Mouse (Mus musculus) liver, adult 2 months (tissue): ENCODE results near the gene Mindy4. TPM values are rescaled to one million over a fixed set of nuclear protein-coding genes. Genes with fewer than 3 reads are reported as not detected.

Source experiments
- DNase-seq: peaks from one replicate; pipeline ENCODE4 v3.0.0-alpha.2; 2011; ENCODE audit warnings: low read depth, low spot score; ENCODE audit errors: extremely low read depth
- H3K27ac ChIP-seq: fragments of 200-500 bp; replicated peaks from 2 replicates; pipeline ENCODE4 v1.5.1; 2012; ENCODE audit warnings: low read depth, mild to moderate bottlenecking, control low read depth, inconsistent platforms, low read length; ENCODE audit not compliant: insufficient read depth
- H3K27me3 ChIP-seq: fragments of 200-500 bp; 2 replicates; pipeline ENCODE4 v1.6.1; 2012; ENCODE audit warnings: mild to moderate bottlenecking, moderate library complexity, low read length, inconsistent platforms; ENCODE audit not compliant: control insufficient read depth, insufficient read depth
- H3K36me3 ChIP-seq: fragments of 200-500 bp; 2 replicates; pipeline ENCODE4 v1.6.1; 2012; ENCODE audit warnings: low read length, inconsistent platforms; ENCODE audit not compliant: control insufficient read depth, insufficient read depth
- H3K4me1 ChIP-seq: fragments of 200-500 bp; 2 replicates; pipeline ENCODE4 v1.6.1; 2011; ENCODE audit warnings: low read length; ENCODE audit not compliant: control insufficient read depth, insufficient read depth
- H3K4me3 ChIP-seq: fragments of 200-500 bp; 2 replicates; pipeline ENCODE4 v1.5.1; 2011; ENCODE audit warnings: low read depth, mild to moderate bottlenecking, control low read depth, low read length, moderate library complexity; ENCODE audit not compliant: insufficient read depth
- H3K79me2 ChIP-seq: fragments of 200-500 bp; 2 replicates; pipeline ENCODE4 v1.6.1; 2012; ENCODE audit warnings: inconsistent platforms, mild to moderate bottlenecking, low read length, moderate library complexity; ENCODE audit not compliant: control insufficient read depth, insufficient read depth
- H3K9ac ChIP-seq: fragments of 200-500 bp; 2 replicates; pipeline ENCODE4 v1.6.1; 2012; ENCODE audit warnings: low read depth, mild to moderate bottlenecking, control low read depth, inconsistent platforms, low read length
- CTCF ChIP-seq: fragments of 200-500 bp; IDR thresholded peaks from 2 replicates; pipeline ENCODE4 v1.5.1; 2011; ENCODE audit warnings: low read depth, low read length, control low read depth
- POLR2A ChIP-seq: fragments of 200-500 bp; IDR thresholded peaks from 2 replicates; pipeline ENCODE4 v1.6.1; 2011; ENCODE audit warnings: low read length, control low read depth; ENCODE audit not compliant: insufficient read depth; ENCODE audit errors: extremely low read depth
- WGBS: fragments of 180-500 bp; shearing (Covaris S2); methylation state at CpG from one replicate; pipeline ENCODE4 v1.1.7; 2018; 5-methylcytosine and 5-hydroxymethylcytosine counted together
- polyA plus RNA-seq: library from polyadenylated mRNA; depleted of rRNA; stranded (reverse); fragments of >200 nt; gene quantifications from 2 replicates; pipeline ENCODE4 v1.2.3, GENCODE M21; 2012
- total RNA-seq: library from RNA; depleted of rRNA; stranded (reverse); fragments of >200 nt; gene quantifications from 2 replicates; pipeline ENCODE4 v1.2.3, GENCODE M21; 2014

The Mindy4 gene
- total and polyA plus RNA-seq, 2 experiments: 4.1 to 4.3 TPM

GRCm38 (mm10) chr6:55251596-55251995 lies 48.4 kb downstream of the Mindy4 start:
- H3K27ac ChIP-seq: no peak overlapping the region
- no peaks in the 10 kb centered on the region for H3K27me3 ChIP-seq
- H3K36me3 ChIP-seq: no peaks in the 10 kb centered on the region
- TF ChIP-seq CTCF (no peak), POLR2A (no peak)
- H3K79me2 ChIP-seq: no peaks in the 10 kb centered on the region
- no peak overlapping the region for H3K9ac ChIP-seq
- DNase-seq: no peak
- H3K4me1 ChIP-seq: peaks cover 1% of the 10 kb centered on the region; the same call in 1 of the 2 replicates
- 85% methylated on average over 7 of the region's 7 CpGs for WGBS
- no peak overlapping the region for H3K4me3 ChIP-seq

GRCm38 (mm10) chr6:55252731-55253247 lies 49.6 kb downstream of the Mindy4 start:
- DNase-seq: no peak
- Histone ChIP-seq H3K9ac (no peak overlapping the region), H3K36me3 (no peaks in the 10 kb centered on the region), H3K4me3 (no peak overlapping the region), H3K79me2 (no peaks in the 10 kb centered on the region), H3K27ac (no peak overlapping the region), H3K4me1 (peaks cover 1% of the 10 kb centered on the region; the same call in 1 of the 2 replicates), H3K27me3 (no peaks in the 10 kb centered on the region)
- WGBS: 93% methylated on average over 8 of the region's 8 CpGs
- TF ChIP-seq CTCF (no peak), POLR2A (no peak)

- H3K36me3 ChIP-seq: no peaks in the 10 kb centered on the region
- WGBS: 86% methylated on average over 13 of the region's 13 CpGs
- no peak for DNase-seq
- H3K4me1 ChIP-seq: no peaks in the 10 kb centered on the region
- no peak overlapping the region for H3K27ac ChIP-seq
- H3K27me3 ChIP-seq: no peaks in the 10 kb centered on the region
- no peaks in the 10 kb centered on the region for H3K79me2 ChIP-seq
- TF ChIP-seq POLR2A: no peak
- TF ChIP-seq CTCF: no peak
- no peak overlapping the region for H3K9ac ChIP-seq
- H3K4me3 ChIP-seq: no peak overlapping the region
These were observed 53.5 kb downstream of the Mindy4 start for GRCm38 (mm10) chr6:55256500-55257191.

GRCm38 (mm10) chr6:55257246-55257645 lies 54.1 kb downstream of the Mindy4 start:
- H3K36me3 ChIP-seq: no peaks in the 10 kb centered on the region
- no peaks in the 10 kb centered on the region for H3K4me1 ChIP-seq
- no peaks in the 10 kb centered on the region for H3K27me3 ChIP-seq
- no peak overlapping the region for H3K27ac ChIP-seq
- no peak for DNase-seq
- no peak overlapping the region for H3K9ac ChIP-seq
- TF ChIP-seq POLR2A (no peak), CTCF (no peak)
- 92% methylated on average over 7 of the region's 7 CpGs for WGBS
- no peak overlapping the region for H3K4me3 ChIP-seq
- no peaks in the 10 kb centered on the region for H3K79me2 ChIP-seq

- no peak overlapping the region for H3K27ac ChIP-seq
- H3K36me3 ChIP-seq: no peaks in the 10 kb centered on the region; the same call in 1 of the 2 replicates
- H3K79me2 ChIP-seq: no peaks in the 10 kb centered on the region
- no peaks in the 10 kb centered on the region for H3K27me3 ChIP-seq
- DNase-seq: no peak
- no peaks in the 10 kb centered on the region for H3K4me1 ChIP-seq
- H3K4me3 ChIP-seq: no peak overlapping the region
- WGBS: 91% methylated on average over 14 of the region's 14 CpGs
- H3K9ac ChIP-seq: no peak overlapping the region
- no peak for TF ChIP-seq CTCF
- TF ChIP-seq POLR2A: no peak
These were observed 55.5 kb downstream of the Mindy4 start for GRCm38 (mm10) chr6:55258428-55259325.
